Mouse (Mus musculus): ENCODE data around the gene Pou3f3. TPM values are rescaled to one million over a fixed set of nuclear protein-coding genes. Genes with fewer than 3 reads are reported as not detected.

Pou3f3 gene
- polyA plus RNA-seq (2012; rRNA removed) = 14.1 and 15.9 TPM in 2 replicates

DNA sequence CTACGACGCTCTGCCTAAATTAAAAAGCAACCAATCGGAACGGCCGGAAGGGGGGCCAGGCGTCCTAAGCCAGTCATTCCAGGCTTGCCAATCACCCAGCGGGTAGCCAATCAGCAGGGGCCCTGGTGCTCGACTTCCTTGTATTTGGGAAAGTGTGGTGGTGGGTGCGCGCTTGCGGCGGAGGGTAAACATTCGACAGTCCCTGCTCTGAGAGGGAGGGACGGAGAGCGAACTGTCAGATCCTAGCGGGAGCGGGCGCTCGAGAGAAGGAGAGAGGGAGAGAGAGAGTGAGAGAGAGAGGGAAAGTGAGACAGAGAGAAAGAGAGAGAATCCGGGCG lies at the start of gene Pou3f3:
Gene Pou3f3 (plus strand): TSS at position 191 of the 338 bp plus-strand sequence.
- Histone ChIP-seq H3K4me1 (ENCODE audit: control insufficient read depth, insufficient read depth, low read length) (0 out of 2 replicates have a peak, but pooled peaks cover 6% of the 10 kb centered on the region), H3K27ac (ENCODE audit: insufficient read depth, low read length) (peak within 1 kb of the TSS; percentile 36; the same call in 1 of the 2 replicates), H3K27me3 (ENCODE audit: control insufficient read depth, insufficient read depth, low read length) (peaks cover 28% of the 10 kb centered on the region), H3K4me3 (replicated peaks; ENCODE audit: insufficient read depth, low read depth, low read length) (peak within 1 kb of the TSS; percentile 53)
- TF ChIP-seq POLR2A (IDR thresholded peaks at IDR 0.05; ENCODE audit: borderline replicate concordance, insufficient read depth, low read length) = peak; percentile 39; the same call in 1 of the 2 replicates
- no peak for TF ChIP-seq CTCF (IDR thresholded peaks at IDR 0.05; ENCODE audit: borderline replicate concordance, insufficient read depth, low read depth, low read length)
- WGBS = 1% methylated on average over 21 of the region's 21 CpGs
- peak; percentile 66 to 80 for DNase-seq

DNA sequence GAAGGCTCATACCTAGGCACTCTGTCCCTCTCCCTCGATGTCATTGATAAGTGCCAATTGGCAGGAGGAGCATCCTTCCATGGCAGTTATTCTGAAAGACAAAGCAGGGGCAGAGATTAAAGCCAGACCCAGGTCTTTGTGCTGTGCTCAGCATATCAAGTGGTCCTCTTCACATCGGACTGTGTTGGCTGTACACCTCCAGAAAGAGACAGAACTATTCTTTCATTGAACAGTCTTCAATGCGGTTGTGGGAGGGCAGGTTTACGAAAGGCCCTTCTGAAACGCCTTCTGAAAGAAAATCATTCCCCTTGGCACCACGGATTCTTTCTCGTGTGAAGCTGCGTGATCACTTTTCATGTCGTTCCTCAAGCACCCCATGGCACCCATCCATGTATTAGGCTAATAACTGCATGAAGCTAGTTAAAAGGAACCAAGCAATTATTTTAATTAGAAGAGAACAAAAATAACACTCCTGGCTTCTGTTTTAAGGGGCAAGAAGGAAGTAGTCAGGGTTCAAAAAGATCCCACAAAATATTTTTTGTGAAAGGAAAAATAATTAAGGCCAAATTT lies 47.1 kb upstream of the Pou3f3 start:
- WGBS = 84% methylated on average over 9 of the region's 9 CpGs

DNA sequence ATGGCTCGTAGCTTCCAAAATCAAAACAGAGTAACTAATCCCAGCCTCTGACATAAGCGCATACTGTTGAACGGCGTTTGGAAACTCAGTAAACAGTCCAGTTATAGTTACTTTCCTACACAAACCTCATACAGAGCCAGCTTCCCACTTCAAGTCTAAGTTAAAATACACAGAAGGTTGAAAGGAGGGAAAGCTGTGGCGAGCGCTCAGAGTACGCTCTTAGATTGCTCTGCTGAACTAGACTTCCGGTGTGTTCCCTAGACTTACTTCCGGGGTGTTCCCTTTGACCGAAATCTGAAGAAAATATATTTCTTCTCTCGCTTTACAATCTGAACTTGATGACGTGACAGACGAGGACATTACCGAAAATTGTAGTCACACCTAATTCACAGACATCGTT lies 44.1 kb upstream of the Pou3f3 start:
- Histone ChIP-seq H3K4me1 (ENCODE audit: control insufficient read depth, insufficient read depth, low read length) (no peaks in the 10 kb centered on the region), H3K27ac (ENCODE audit: insufficient read depth, low read length) (no peak overlapping the region), H3K4me3 (replicated peaks; ENCODE audit: insufficient read depth, low read depth, low read length) (no peak overlapping the region), H3K27me3 (ENCODE audit: control insufficient read depth, insufficient read depth, low read length) (no peaks in the 10 kb centered on the region)
- TF ChIP-seq POLR2A (IDR thresholded peaks at IDR 0.05; ENCODE audit: borderline replicate concordance, insufficient read depth, low read length) (no peak), CTCF (IDR thresholded peaks at IDR 0.05; ENCODE audit: borderline replicate concordance, insufficient read depth, low read depth, low read length) (no peak)
- WGBS = 93% methylated on average over 15 of the region's 15 CpGs
- no peak for DNase-seq

More for the DNA sequence above, 47.1 kb upstream of the Pou3f3 start:
- TF ChIP-seq POLR2A (IDR thresholded peaks at IDR 0.05; ENCODE audit: borderline replicate concordance, insufficient read depth, low read length) (no peak), CTCF (IDR thresholded peaks at IDR 0.05; ENCODE audit: borderline replicate concordance, insufficient read depth, low read depth, low read length) (no peak)
- Histone ChIP-seq H3K4me3 (replicated peaks; ENCODE audit: insufficient read depth, low read depth, low read length) (no peak overlapping the region), H3K4me1 (ENCODE audit: control insufficient read depth, insufficient read depth, low read length) (no peaks in the 10 kb centered on the region), H3K27me3 (ENCODE audit: control insufficient read depth, insufficient read depth, low read length) (no peaks in the 10 kb centered on the region), H3K27ac (ENCODE audit: insufficient read depth, low read length) (no peak overlapping the region)
- peak in 1 of 2 experiments; percentile 4 for DNase-seq

DNA sequence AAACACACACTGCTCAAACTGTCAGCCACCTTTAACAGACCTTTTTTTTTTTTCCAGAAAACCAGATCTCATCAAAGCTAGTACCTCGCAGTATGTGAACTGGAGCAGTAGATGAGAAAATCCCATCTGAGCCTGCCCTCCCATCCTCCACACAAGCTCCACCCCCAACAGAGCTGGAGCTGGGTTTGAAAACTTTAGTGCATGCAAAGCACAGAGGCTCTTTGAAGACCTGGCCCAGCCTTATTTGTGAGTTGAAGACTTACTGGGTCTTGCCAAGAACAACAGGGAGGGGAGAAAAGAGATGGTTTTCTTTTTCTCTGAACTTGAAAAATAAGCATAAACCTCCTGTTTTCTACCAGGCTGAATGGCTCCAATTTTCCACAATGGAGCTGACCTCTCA lies 28.0 kb upstream of the Pou3f3 start:
- WGBS = 79% methylated on average over 1 of the region's 1 CpGs
- no peak overlapping the region for H3K4me3 ChIP-seq (replicated peaks; ENCODE audit: insufficient read depth, low read depth, low read length)
- no peak for DNase-seq
- H3K4me1 ChIP-seq (ENCODE audit: control insufficient read depth, insufficient read depth, low read length) = no peaks in the 10 kb centered on the region
- TF ChIP-seq CTCF (IDR thresholded peaks at IDR 0.05; ENCODE audit: borderline replicate concordance, insufficient read depth, low read depth, low read length) = no peak
- no peak for TF ChIP-seq POLR2A (IDR thresholded peaks at IDR 0.05; ENCODE audit: borderline replicate concordance, insufficient read depth, low read length)
- no peak overlapping the region for H3K27ac ChIP-seq (ENCODE audit: insufficient read depth, low read length)
- no peaks in the 10 kb centered on the region for H3K27me3 ChIP-seq (ENCODE audit: control insufficient read depth, insufficient read depth, low read length)

DNA sequence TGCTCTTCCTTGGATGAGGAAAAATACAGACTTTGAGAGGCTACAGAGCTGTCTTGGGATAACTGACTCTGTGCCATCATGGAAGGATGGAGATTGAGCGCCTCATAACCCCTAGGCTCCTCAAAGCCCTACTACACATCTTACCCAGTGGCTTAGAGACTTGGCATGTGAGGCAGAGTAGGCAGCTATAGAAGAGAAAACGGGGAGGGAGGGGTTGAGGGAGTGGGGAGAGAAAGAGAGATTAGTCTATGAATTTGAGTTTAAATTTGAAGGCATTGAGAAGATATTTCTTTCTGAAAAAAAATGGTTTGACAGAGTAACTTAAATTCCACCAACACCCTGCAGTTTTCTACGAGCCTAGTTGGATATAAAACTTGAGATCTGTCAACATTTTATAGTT lies 14.9 kb upstream of the Pou3f3 start:
- WGBS = 87% methylated on average over 3 of the region's 3 CpGs

DNA sequence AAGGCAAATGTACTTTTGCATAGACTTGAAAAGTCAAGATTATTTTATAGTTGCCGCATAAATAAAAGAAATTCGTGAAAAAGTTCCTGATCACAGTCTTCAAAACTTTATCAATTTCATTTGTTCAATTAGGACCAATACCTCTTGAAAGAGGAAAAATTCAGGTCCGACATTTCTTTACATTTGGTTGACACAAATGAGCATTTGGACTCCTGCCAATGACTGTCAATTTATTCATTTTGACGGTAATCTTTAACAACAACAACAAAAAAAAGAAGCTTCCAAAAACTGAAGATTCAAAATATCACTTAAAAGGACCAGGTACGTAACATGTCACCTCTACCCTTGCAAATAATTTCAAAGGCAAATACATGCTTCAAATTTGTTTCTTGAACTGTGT lies 13.8 kb upstream of the Pou3f3 start:
- H3K27ac ChIP-seq (ENCODE audit: insufficient read depth, low read length) = no peak overlapping the region
- H3K4me3 ChIP-seq (replicated peaks; ENCODE audit: insufficient read depth, low read depth, low read length) = no peak overlapping the region
- H3K4me1 ChIP-seq (ENCODE audit: control insufficient read depth, insufficient read depth, low read length) = 0 out of 2 replicates have a peak, but pooled peaks cover 6% of the 10 kb centered on the region
- DNase-seq = no peak
- peaks cover 1% of the 10 kb centered on the region; the same call in 1 of the 2 replicates for H3K27me3 ChIP-seq (ENCODE audit: control insufficient read depth, insufficient read depth, low read length)
- no peak for TF ChIP-seq POLR2A (IDR thresholded peaks at IDR 0.05; ENCODE audit: borderline replicate concordance, insufficient read depth, low read length)
- no peak for TF ChIP-seq CTCF (IDR thresholded peaks at IDR 0.05; ENCODE audit: borderline replicate concordance, insufficient read depth, low read depth, low read length)
- 72% methylated on average over 5 of the region's 5 CpGs for WGBS

More for the DNA sequence above, 14.9 kb upstream of the Pou3f3 start:
- H3K4me1 ChIP-seq (ENCODE audit: control insufficient read depth, insufficient read depth, low read length) = no peaks in the 10 kb centered on the region
- no peak overlapping the region for H3K27ac ChIP-seq (ENCODE audit: insufficient read depth, low read length)
- DNase-seq = no peak
- TF ChIP-seq CTCF (IDR thresholded peaks at IDR 0.05; ENCODE audit: borderline replicate concordance, insufficient read depth, low read depth, low read length) (no peak), POLR2A (IDR thresholded peaks at IDR 0.05; ENCODE audit: borderline replicate concordance, insufficient read depth, low read length) (no peak)
- no peaks in the 10 kb centered on the region; the same call in 1 of the 2 replicates for H3K27me3 ChIP-seq (ENCODE audit: control insufficient read depth, insufficient read depth, low read length)
- H3K4me3 ChIP-seq (replicated peaks; ENCODE audit: insufficient read depth, low read depth, low read length) = no peak overlapping the region

DNA sequence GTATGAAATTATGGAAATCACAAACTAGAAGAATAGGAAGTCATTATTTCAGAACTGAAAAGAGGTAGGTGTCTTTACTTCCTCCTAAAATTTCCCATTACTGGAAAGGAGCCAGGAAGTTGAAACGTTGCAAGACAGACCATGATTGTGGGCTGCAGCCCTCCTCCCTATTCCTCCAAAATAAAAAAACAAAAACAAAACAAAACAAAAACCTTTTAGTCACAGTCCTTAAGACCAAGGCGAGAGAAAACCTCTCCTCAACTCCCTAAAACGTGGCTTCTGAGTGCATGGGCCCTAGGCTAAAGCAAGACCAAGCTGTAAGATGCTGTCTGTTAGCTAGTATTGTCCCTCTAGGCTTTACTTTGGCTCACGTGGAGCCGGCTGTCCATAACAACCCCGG lies 11.7 kb upstream of the Pou3f3 start:
- Histone ChIP-seq H3K27me3 (ENCODE audit: control insufficient read depth, insufficient read depth, low read length) (peaks cover 1% of the 10 kb centered on the region; the same call in 1 of the 2 replicates), H3K4me1 (ENCODE audit: control insufficient read depth, insufficient read depth, low read length) (0 out of 2 replicates have a peak, but pooled peaks cover 6% of the 10 kb centered on the region), H3K4me3 (replicated peaks; ENCODE audit: insufficient read depth, low read depth, low read length) (no peak overlapping the region), H3K27ac (ENCODE audit: insufficient read depth, low read length) (no peak overlapping the region)
- no peak for DNase-seq
- 17% methylated on average over 6 of the region's 6 CpGs for WGBS
- TF ChIP-seq POLR2A (IDR thresholded peaks at IDR 0.05; ENCODE audit: borderline replicate concordance, insufficient read depth, low read length) = no peak
- TF ChIP-seq CTCF (IDR thresholded peaks at IDR 0.05; ENCODE audit: borderline replicate concordance, insufficient read depth, low read depth, low read length) = no peak

DNA sequence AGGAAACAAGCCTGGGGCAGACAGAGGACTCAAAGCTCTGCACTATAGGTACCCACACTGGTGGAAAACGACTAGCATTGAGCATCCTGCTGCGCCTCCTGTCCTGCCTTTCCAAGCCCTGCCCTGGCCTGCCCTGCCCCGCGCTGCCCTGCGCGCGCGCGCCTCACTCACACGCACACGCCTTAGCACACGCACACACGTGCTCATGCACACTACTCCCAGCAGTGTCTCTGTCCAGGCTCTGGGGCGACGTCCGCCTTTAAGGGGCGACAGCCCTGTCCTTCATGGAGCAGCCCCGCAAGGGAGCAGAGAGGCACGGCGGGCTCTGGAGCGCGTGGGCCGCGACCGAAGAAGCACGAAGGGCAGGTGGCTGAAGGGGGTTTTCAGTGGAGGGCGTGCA lies 11.2 kb upstream of the Pou3f3 start:
- Histone ChIP-seq H3K27me3 (ENCODE audit: control insufficient read depth, insufficient read depth, low read length) (peaks cover 1% of the 10 kb centered on the region; the same call in 1 of the 2 replicates), H3K4me1 (ENCODE audit: control insufficient read depth, insufficient read depth, low read length) (0 out of 2 replicates have a peak, but pooled peaks cover 6% of the 10 kb centered on the region), H3K27ac (ENCODE audit: insufficient read depth, low read length) (no peak overlapping the region), H3K4me3 (replicated peaks; ENCODE audit: insufficient read depth, low read depth, low read length) (peak overlapping the region; percentile 44)
- WGBS = 1% methylated on average over 27 of the region's 27 CpGs
- DNase-seq = peak in 1 of 2 experiments; percentile 23
- TF ChIP-seq POLR2A (IDR thresholded peaks at IDR 0.05; ENCODE audit: borderline replicate concordance, insufficient read depth, low read length) = no peak
- TF ChIP-seq CTCF (IDR thresholded peaks at IDR 0.05; ENCODE audit: borderline replicate concordance, insufficient read depth, low read depth, low read length) = no peak
